Mouse (Mus musculus) megakaryocyte, embryonic 14.5 days (primary cell): ENCODE measurements around the gene Srebf2.

ENCODE experiments used
- FLI1 ChIP-seq: IDR thresholded peaks from 2 replicates; pipeline ENCODE4 v1.6.1; 2012; ENCODE audit warnings: low read length, inconsistent platforms, mixed read lengths
- GATA1 ChIP-seq: IDR thresholded peaks from 3 replicates; pipeline ENCODE4 v1.6.1; 2012; ENCODE audit warnings: mixed read lengths, low read length, inconsistent platforms, borderline replicate concordance

GRCm38 (mm10) chr15:82169671-82170070, 22.7 kb downstream of the Srebf2 start:
- TF ChIP-seq GATA1: no peak
- no peak for TF ChIP-seq FLI1
